ENCODE assay signal across 14 mouse cellular contexts in genomic region chr1:193551340-193551739, GRCm38 (mm10).
"Had no signal": no experiment of that assay in that cellular context is flagged by ENCODE, and none has a peak within 500 bp of the region (broad histone marks: within the 10 kb centered on the region; RNA-seq: fewer than 3 reads in every experiment).

No protein-coding gene starts in this region.

- H3K9me3 ChIP-seq: liver, embryonic 13.5 days; lung, embryonic 15.5 days; megakaryocyte, embryonic 14.5 days; midbrain, embryonic 12.5 days had no signal

- H3K27ac ChIP-seq: left cerebral cortex, adult 2 months; liver, embryonic 13.5 days; lung, embryonic 15.5 days; macrophage; midbrain, embryonic 12.5 days had no signal

- H3K9ac ChIP-seq: liver, embryonic 13.5 days; liver, postnatal 0 days; lung, embryonic 15.5 days; midbrain, embryonic 12.5 days had no signal

- H3K4me3 ChIP-seq: left cerebral cortex, adult 2 months; liver, embryonic 13.5 days; lung, embryonic 15.5 days; megakaryocyte, embryonic 14.5 days; midbrain, embryonic 12.5 days had no signal

- H3K4me1 ChIP-seq: liver, embryonic 13.5 days; megakaryocyte, embryonic 14.5 days; midbrain, embryonic 12.5 days had no signal

- H3K4me2 ChIP-seq: liver, embryonic 13.5 days; lung, embryonic 15.5 days; midbrain, embryonic 12.5 days had no signal

- ATAC-seq: liver, postnatal 0 days had no signal

- DNase-seq: kidney, postnatal 25 days; liver; liver, embryonic 13.5 days; liver, postnatal 0 days; lung, postnatal 14 days; right cerebral cortex, adult 18-20 months; right cerebral cortex, postnatal 25 days; thymus, adult 2 months; thymus, postnatal 25 days had no signal

- H3K27me3 ChIP-seq: liver, embryonic 13.5 days; lung, embryonic 15.5 days; megakaryocyte, embryonic 14.5 days; midbrain, embryonic 12.5 days had no signal

- H3K36me3 ChIP-seq: liver, embryonic 13.5 days; lung, embryonic 15.5 days; midbrain, embryonic 12.5 days had no signal
